Mouse (Mus musculus) midbrain, embryonic 16.5 days (tissue): ENCODE results near the gene Lrrc10. TPM values are rescaled to one million over a fixed set of nuclear protein-coding genes. Genes with fewer than 3 reads are reported as not detected.
"Not testable (repeated sequence)": the region's sequence is repeated elsewhere in the genome, so short reads cannot be mapped to it uniquely, and the experiment has no call there.

Experiments
- ATAC-seq: fragments of 200-750 bp; cut with Nextera tagmentation; 2 replicates; pipeline ENCODE4 v1.8.0; 2017; ENCODE audit warnings: moderate TSS enrichment
- H3K27ac ChIP-seq: fragments of 300-500 bp; sonication (generic); 2 replicates; pipeline ENCODE4 v1.5.1; 2014; ENCODE audit warnings: mild to moderate bottlenecking, low read length, mixed read lengths
- H3K27me3 ChIP-seq: fragments of 300-500 bp; sonication (generic); 2 replicates; pipeline ENCODE4 v1.6.1; 2014; ENCODE audit warnings: low read depth, low read length, mixed read lengths; ENCODE audit not compliant: control insufficient read depth, insufficient read depth
- H3K36me3 ChIP-seq: fragments of 300-500 bp; sonication (generic); 2 replicates; pipeline ENCODE4 v1.6.1; 2014; ENCODE audit warnings: mild to moderate bottlenecking, low read length, moderate library complexity, mixed read lengths; ENCODE audit not compliant: control insufficient read depth, insufficient read depth
- H3K4me1 ChIP-seq: fragments of 300-500 bp; sonication (generic); 2 replicates; pipeline ENCODE4 v1.6.1; 2014; ENCODE audit warnings: mild to moderate bottlenecking, low read length, mixed read lengths; ENCODE audit not compliant: control insufficient read depth, insufficient read depth
- H3K4me2 ChIP-seq: fragments of 300-500 bp; sonication (generic); 2 replicates; pipeline ENCODE4 v1.6.1; 2014; ENCODE audit warnings: mild to moderate bottlenecking, low read length, mixed read lengths
- H3K4me3 ChIP-seq: fragments of 300-500 bp; sonication (generic); 2 replicates; pipeline ENCODE4 v1.5.1; 2014; ENCODE audit warnings: low read depth, mild to moderate bottlenecking, low read length, moderate library complexity, mixed read lengths
- H3K9ac ChIP-seq: fragments of 300-500 bp; sonication (generic); 2 replicates; pipeline ENCODE4 v1.6.1; 2014; ENCODE audit warnings: low read depth, low read length, mixed read lengths
- H3K9me3 ChIP-seq: fragments of 300-500 bp; sonication (generic); replicated peaks from 2 replicates; pipeline ENCODE4 v1.6.1; 2014; ENCODE audit warnings: mild to moderate bottlenecking, low read length, mixed read lengths; ENCODE audit not compliant: control insufficient read depth, poor library complexity, severe bottlenecking
- WGBS: fragments of 180-500 bp; shearing (Covaris S2); extraction: QIAGEN DNeasy Blood & Tissue Kit; methylation state at CpG from one replicate; pipeline ENCODE4 v1.1.7; 2014; 5-methylcytosine and 5-hydroxymethylcytosine counted together
- polyA plus RNA-seq: library from polyadenylated mRNA; unstranded; fragments of >200 nt; fragmentation: Nextera tagmentation; extraction: Ambion mirVana; gene quantifications from 2 replicates; pipeline ENCODE4 v1.2.1, GENCODE M21; 2015

Lrrc10 gene
- polyA plus RNA-seq, 1 experiment from 2014 or later: not detected

- no peaks in the 10 kb centered on the region for H3K9me3 ChIP-seq
Measured at GRCm38 (mm10) chr10:117011047-117011446, 34.1 kb upstream of the Lrrc10 start.

GRCm38 (mm10) chr10:117013689-117014390 is 31.3 kb upstream of the Lrrc10 start:
- H3K4me3 ChIP-seq: peak overlapping the region; percentile 7; the same call in 1 of the 2 replicates
- H3K27ac ChIP-seq: no peak overlapping the region
- no peaks in the 10 kb centered on the region for H3K9me3 ChIP-seq
- no peaks in the 10 kb centered on the region for H3K27me3 ChIP-seq
- peak; percentile 69 for ATAC-seq
- H3K36me3 ChIP-seq: no peaks in the 10 kb centered on the region
- H3K9ac ChIP-seq: peak overlapping the region; percentile 30; the same call in 1 of the 2 replicates
- WGBS: 16% methylated on average over 12 of the region's 12 CpGs
- peak overlapping the region; percentile 49 for H3K4me2 ChIP-seq
- H3K4me1 ChIP-seq: peaks cover 8% of the 10 kb centered on the region

More at GRCm38 (mm10) chr10:117011047-117011446, 34.1 kb upstream of the Lrrc10 start:
- no peak for ATAC-seq
- no peak overlapping the region for H3K27ac ChIP-seq
- no peak overlapping the region for H3K9ac ChIP-seq
- WGBS: 36% methylated on average over 8 of the region's 8 CpGs
- no peaks in the 10 kb centered on the region for H3K36me3 ChIP-seq
- peaks cover 5% of the 10 kb centered on the region for H3K4me1 ChIP-seq
- no peak overlapping the region for H3K4me3 ChIP-seq
- no peaks in the 10 kb centered on the region for H3K27me3 ChIP-seq
- H3K4me2 ChIP-seq: no peak overlapping the region

GRCm38 (mm10) chr10:117014565-117014964 is 30.6 kb upstream of the Lrrc10 start:
- Histone ChIP-seq H3K27me3 (no peaks in the 10 kb centered on the region), H3K36me3 (no peaks in the 10 kb centered on the region), H3K4me1 (peaks cover 8% of the 10 kb centered on the region), H3K9ac (no peak overlapping the region), H3K4me3 (no peak overlapping the region), H3K4me2 (no peak overlapping the region), H3K9me3 (no peaks in the 10 kb centered on the region), H3K27ac (no peak overlapping the region)
- WGBS: 88% methylated on average over 5 of the region's 5 CpGs
- no peak for ATAC-seq

- peak; percentile 49; the same call in 1 of the 2 replicates for ATAC-seq
- Histone ChIP-seq H3K36me3 (no peaks in the 10 kb centered on the region), H3K9me3 (no peaks in the 10 kb centered on the region), H3K4me2 (no peak overlapping the region), H3K27ac (no peak overlapping the region), H3K9ac (no peak overlapping the region), H3K4me3 (no peak overlapping the region), H3K27me3 (no peaks in the 10 kb centered on the region), H3K4me1 (peaks cover 10% of the 10 kb centered on the region)
- 37% methylated on average over 7 of the region's 7 CpGs for WGBS
Measured at GRCm38 (mm10) chr10:117018281-117018840, 26.8 kb upstream of the Lrrc10 start.

- Histone ChIP-seq H3K9me3 (no peaks in the 10 kb centered on the region), H3K4me2 (no peak overlapping the region), H3K9ac (no peak overlapping the region), H3K27ac (no peak overlapping the region), H3K36me3 (no peaks in the 10 kb centered on the region), H3K27me3 (peaks cover 3% of the 10 kb centered on the region; the same call in 1 of the 2 replicates), H3K4me3 (no peak overlapping the region), H3K4me1 (peaks cover 5% of the 10 kb centered on the region; the same call in 1 of the 2 replicates)
- ATAC-seq: no peak
- 17% methylated on average over 21 of the region's 21 CpGs for WGBS
Measured at GRCm38 (mm10) chr10:117021020-117021754, 24.0 kb upstream of the Lrrc10 start.

GRCm38 (mm10) chr10:117023693-117024092 is 21.4 kb upstream of the Lrrc10 start:
- ATAC-seq: no peak
- no peaks in the 10 kb centered on the region for H3K9me3 ChIP-seq
- peaks cover 2% of the 10 kb centered on the region; the same call in 1 of the 2 replicates for H3K4me1 ChIP-seq
- H3K27ac ChIP-seq: no peak overlapping the region
- peaks cover 3% of the 10 kb centered on the region; the same call in 1 of the 2 replicates for H3K27me3 ChIP-seq
- H3K9ac ChIP-seq: no peak overlapping the region
- no peak overlapping the region for H3K4me3 ChIP-seq
- WGBS: 74% methylated on average over 16 of the region's 16 CpGs
- H3K4me2 ChIP-seq: no peak overlapping the region
- H3K36me3 ChIP-seq: no peaks in the 10 kb centered on the region

- H3K4me2 ChIP-seq, H3K27ac ChIP-seq, H3K27me3 ChIP-seq, ATAC-seq, H3K4me3 ChIP-seq, H3K36me3 ChIP-seq, H3K4me1 ChIP-seq, H3K9ac ChIP-seq, H3K9me3 ChIP-seq: not testable (repeated sequence)
Measured at GRCm38 (mm10) chr10:117025776-117026175, 19.4 kb upstream of the Lrrc10 start.

GRCm38 (mm10) chr10:117026176-117026575 is 19.0 kb upstream of the Lrrc10 start:
- no peak overlapping the region for H3K9ac ChIP-seq
- H3K27me3 ChIP-seq: peaks cover 3% of the 10 kb centered on the region; the same call in 1 of the 2 replicates
- H3K4me1 ChIP-seq: no peaks in the 10 kb centered on the region; the same call in 1 of the 2 replicates
- no peaks in the 10 kb centered on the region for H3K9me3 ChIP-seq
- 81% methylated on average over 8 of the region's 8 CpGs for WGBS
- H3K4me3 ChIP-seq: no peak overlapping the region
- no peak overlapping the region for H3K4me2 ChIP-seq
- no peak for ATAC-seq
- no peak overlapping the region for H3K27ac ChIP-seq
- H3K36me3 ChIP-seq: no peaks in the 10 kb centered on the region

GRCm38 (mm10) chr10:117031160-117031559 is 14.0 kb upstream of the Lrrc10 start:
- no peaks in the 10 kb centered on the region for H3K9me3 ChIP-seq
- no peaks in the 10 kb centered on the region for H3K4me1 ChIP-seq
- ATAC-seq: no peak
- no peak overlapping the region for H3K9ac ChIP-seq
- H3K27me3 ChIP-seq: no peaks in the 10 kb centered on the region
- H3K36me3 ChIP-seq: no peaks in the 10 kb centered on the region
- WGBS: 88% methylated on average over 3 of the region's 3 CpGs
- no peak overlapping the region for H3K4me3 ChIP-seq
- no peak overlapping the region for H3K4me2 ChIP-seq
- no peak overlapping the region for H3K27ac ChIP-seq
